Mouse (Mus musculus) thymus, postnatal 0 days (tissue): ENCODE data around the gene Tnpo1. TPM values are rescaled to one million over a fixed set of nuclear protein-coding genes. Genes with fewer than 3 reads are reported as not detected.

Experiments used
- polyA plus RNA-seq: library from polyadenylated mRNA; unstranded; fragments of >200 nt; fragmentation: Nextera tagmentation; extraction: Ambion mirVana; gene quantifications from 2 replicates; pipeline ENCODE4 v1.2.1, GENCODE M21; 2015

The Tnpo1 gene
- polyA plus RNA-seq, 1 experiment from 2014 or later, result 33.8 TPM

Other genes with a start within 250 kb of the Tnpo1 start
- 0.39 and 0.40 TPM in 2 replicates for gene Tmem171, start 231.6 kb downstream of the Tnpo1 start, polyA plus RNA-seq
- 14.5 and 16.9 TPM in 2 replicates for gene Fcho2, start 110.9 kb downstream of the Tnpo1 start, polyA plus RNA-seq
- not detected in 2 replicates for gene 1700024P04Rik, start 58.2 kb upstream of the Tnpo1 start, polyA plus RNA-seq